Mouse (Mus musculus) olfactory bulb, adult 2 months (tissue): ENCODE measurements around the gene Gipr.

Experiments used
- CTCF ChIP-seq: fragments of 200-500 bp; IDR thresholded peaks from 2 replicates; pipeline ENCODE4 v1.5.1; 2012; ENCODE audit warnings: low read depth, mild to moderate bottlenecking, low read length, moderate library complexity; ENCODE audit not compliant: insufficient read depth
- POLR2A ChIP-seq: fragments of 200-500 bp; IDR thresholded peaks from 2 replicates; pipeline ENCODE4 v1.6.1; 2012; ENCODE audit warnings: mild to moderate bottlenecking, low read depth, low read length, moderate library complexity; ENCODE audit not compliant: insufficient read depth

GRCm38 (mm10) chr7:19179936-19180335 lies 14.0 kb upstream of the Gipr start:
- no peak for TF ChIP-seq CTCF
- TF ChIP-seq POLR2A: no peak
